Comparison of ENCODE assay signal across 4 mouse cellular contexts in genomic region chr3:15055516-15056256, GRCm38 (mm10).
DNase-seq lines count a peak whose midpoint lies in the region; TF ChIP-seq lines count a peak whose summit lies in the region.
"Not testable (repeated sequence)": the region's sequence is repeated elsewhere in the genome, so short reads cannot be mapped to it uniquely, and the experiment has no call there.

No protein-coding gene starts in this region.

- not testable (repeated sequence) for H3K9ac ChIP-seq in ES-Bruce4 (ENCODE audit: low read depth, poor library complexity, severe bottlenecking)
- peak overlapping the region; percentile 65; the same call in 1 of the 2 replicates for H3K9ac ChIP-seq in ES-E14 (ENCODE audit: insufficient read depth, low read depth, low read length, poor library complexity, severe bottlenecking)

- H3K4me3 ChIP-seq in ES-Bruce4 (ENCODE audit: low read depth, low read length): not testable (repeated sequence)
- H3K4me3 ChIP-seq in ES-E14 (ENCODE audit: insufficient read depth in 1 of 2, low read depth in 1 of 2, low read length in 2 of 2, poor library complexity in 1 of 2, severe bottlenecking in 1 of 2): peak overlapping the region; percentile 34 to 35; a peak in 3 of 4 replicates

- peak overlapping the region; percentile 85 for H3K27ac ChIP-seq in ES-Bruce4 (ENCODE audit: insufficient read depth, low read length)
- H3K27ac ChIP-seq in ES-E14 (ENCODE audit: insufficient read depth, low read depth, low read length, poor library complexity, severe bottlenecking): peak overlapping the region; percentile 97

- not testable (repeated sequence) for H3K36me3 ChIP-seq in ES-Bruce4 (ENCODE audit: control insufficient read depth, insufficient read depth, low read length, poor library complexity, severe bottlenecking); ES-E14 (ENCODE audit: control insufficient read depth, insufficient read depth, low read length, poor library complexity, severe bottlenecking)

- not testable (repeated sequence) for TF ChIP-seq POLR2A in ES-Bruce4 (IDR thresholded peaks at IDR 0.05; ENCODE audit: insufficient read depth, low read length)

- DNase-seq in ES-E14 (ENCODE audit: low read depth, low spot score) (peak; percentile 45), ZHBTc4 (ENCODE audit: low read depth, low spot score) (peak; percentile 83)
- peak; percentile 53 for DNase-seq in kidney, adult 9 months

- H3K27me3 ChIP-seq in ES-Bruce4 (ENCODE audit: control insufficient read depth, insufficient read depth, low read length, poor library complexity, severe bottlenecking): not testable (repeated sequence)

- H3K4me1 ChIP-seq in ES-Bruce4 (ENCODE audit: control insufficient read depth, insufficient read depth, low read length): not testable (repeated sequence)
- peaks cover 0 to 13% of the 10 kb centered on the region in 2 experiments; a peak in 1 of 4 replicates for H3K4me1 ChIP-seq in ES-E14 (ENCODE audit: control insufficient read depth in 2 of 2, insufficient read depth in 2 of 2, low read length in 2 of 2, poor library complexity in 1 of 2)

- TF ChIP-seq EP300 in ES-Bruce4 (IDR thresholded peaks at IDR 0.05; ENCODE audit: insufficient read depth, low read depth, low read length): 0 out of 2 replicates have a peak, but pooled peaks have one; percentile 24

- not testable (repeated sequence) for TF ChIP-seq CTCF in ES-Bruce4 (IDR thresholded peaks at IDR 0.05; ENCODE audit: low read depth, low read length)

- peaks cover 43% of the 10 kb centered on the region for H3K9me3 ChIP-seq in ES-Bruce4 (replicated peaks; ENCODE audit: control insufficient read depth, insufficient read depth, low read length, poor library complexity, severe bottlenecking)
- not testable (repeated sequence) for H3K9me3 ChIP-seq in ES-E14 (ENCODE audit: control insufficient read depth, insufficient read depth, low read depth, low read length)

- in situ Hi-C loops in ES-E14 (cut with MboI; ENCODE audit: low sequenced_read_pairs in 2 of 2, unreplicated experiment in 2 of 2): not testable (repeated sequence)
